Mouse (Mus musculus) megakaryocyte progenitor cell, adult 5-6 weeks (primary cell): ENCODE data around the gene Dcpp3. TPM values are rescaled to one million over a fixed set of nuclear protein-coding genes. Genes with fewer than 3 reads are reported as not detected.
"Not testable (repeated sequence)": the region's sequence is repeated elsewhere in the genome, so short reads cannot be mapped to it uniquely, and the experiment has no call there.

Source experiments
- ATAC-seq: replicated peaks from 2 replicates; pipeline ENCODE4 v1.8.0; 2016; ENCODE audit warnings: mild to moderate bottlenecking, moderate TSS enrichment, inconsistent platforms; ENCODE audit not compliant: poor library complexity
- total RNA-seq, 2 experiments: library from RNA; stranded (forward) in 1 of 2; stranded (reverse) in 1 of 2; fragments of 157-497, 149-512 nt in 1 of 2; fragments of 200-1000 nt in 1 of 2; gene quantifications; 2 replicates each; pipeline versions ENCODE4 v1.2.3 to v1.2.4; 2015 to 2017

Dcpp3 gene
- not detected in 2 replicates for total RNA-seq (2015)
- not detected in 2 replicates for total RNA-seq (2017)

DNA sequence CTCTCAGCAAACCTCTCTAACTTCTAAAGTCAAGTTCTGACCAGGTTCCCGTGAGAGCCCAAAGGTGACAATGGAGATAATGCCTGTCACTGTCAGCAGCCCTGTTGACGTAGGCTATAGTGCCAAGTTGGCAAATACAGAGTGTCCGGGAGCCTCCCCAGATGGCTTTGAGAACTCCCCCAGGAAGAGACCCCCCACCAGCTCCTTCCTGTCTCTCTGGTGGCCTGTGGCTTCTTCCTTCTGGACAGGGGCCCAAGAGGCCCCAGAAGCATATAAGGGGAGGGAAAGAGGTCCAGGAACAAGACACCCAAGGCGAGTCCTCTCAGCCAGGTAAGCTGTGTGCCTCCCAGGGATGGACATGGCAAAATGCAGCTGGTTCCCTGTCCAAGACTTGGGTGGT, at the start of gene Dcpp3:
Gene Dcpp3, plus strand, starts transcription at position 301 of the 400 bp plus-strand sequence.
- not testable (repeated sequence) for ATAC-seq

DNA sequence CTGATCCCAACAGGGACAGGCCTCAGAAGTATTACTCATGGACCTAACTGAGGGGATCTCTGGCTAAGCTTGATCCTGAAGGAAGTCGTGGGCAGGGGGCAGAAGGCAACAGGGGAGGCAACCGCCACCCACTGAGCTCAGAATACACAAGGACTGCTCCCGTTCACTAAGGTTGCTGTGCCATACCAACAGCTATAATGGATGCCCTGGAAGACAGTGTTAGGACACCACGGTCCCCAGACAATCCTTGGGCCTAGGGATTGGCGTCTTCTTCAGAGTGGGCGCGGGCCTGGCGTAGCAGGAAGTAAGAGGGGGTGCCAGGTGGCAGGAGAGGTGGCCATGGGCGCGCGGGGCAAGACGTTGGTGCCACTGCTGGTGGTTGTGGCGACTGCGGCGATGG, 49.5 kb upstream of the Dcpp3 start, which contains the start of gene Prss21:
Gene Prss21, plus strand, starts transcription at position 301 of the 400 bp plus-strand sequence.
- no peak for ATAC-seq

DNA sequence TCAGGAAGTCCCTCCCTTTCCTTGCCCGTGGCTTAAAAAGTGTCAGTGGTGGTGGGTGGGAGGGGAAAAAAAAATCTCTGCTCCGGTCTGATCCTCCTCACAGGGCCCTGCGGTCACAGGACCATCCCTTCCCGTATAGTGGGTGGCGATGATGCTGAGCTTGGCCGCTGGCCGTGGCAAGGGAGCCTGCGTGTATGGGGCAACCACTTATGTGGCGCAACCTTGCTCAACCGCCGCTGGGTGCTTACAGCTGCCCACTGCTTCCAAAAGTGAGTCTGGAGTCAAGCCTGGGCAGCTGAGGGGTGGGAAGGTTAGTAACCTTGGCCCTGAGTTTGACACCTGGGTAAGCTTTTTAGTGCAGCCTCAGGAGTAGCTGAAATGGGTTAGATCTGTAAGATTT, 48.7 kb upstream of the Dcpp3 start:
- ATAC-seq, result peak; percentile 99

DNA sequence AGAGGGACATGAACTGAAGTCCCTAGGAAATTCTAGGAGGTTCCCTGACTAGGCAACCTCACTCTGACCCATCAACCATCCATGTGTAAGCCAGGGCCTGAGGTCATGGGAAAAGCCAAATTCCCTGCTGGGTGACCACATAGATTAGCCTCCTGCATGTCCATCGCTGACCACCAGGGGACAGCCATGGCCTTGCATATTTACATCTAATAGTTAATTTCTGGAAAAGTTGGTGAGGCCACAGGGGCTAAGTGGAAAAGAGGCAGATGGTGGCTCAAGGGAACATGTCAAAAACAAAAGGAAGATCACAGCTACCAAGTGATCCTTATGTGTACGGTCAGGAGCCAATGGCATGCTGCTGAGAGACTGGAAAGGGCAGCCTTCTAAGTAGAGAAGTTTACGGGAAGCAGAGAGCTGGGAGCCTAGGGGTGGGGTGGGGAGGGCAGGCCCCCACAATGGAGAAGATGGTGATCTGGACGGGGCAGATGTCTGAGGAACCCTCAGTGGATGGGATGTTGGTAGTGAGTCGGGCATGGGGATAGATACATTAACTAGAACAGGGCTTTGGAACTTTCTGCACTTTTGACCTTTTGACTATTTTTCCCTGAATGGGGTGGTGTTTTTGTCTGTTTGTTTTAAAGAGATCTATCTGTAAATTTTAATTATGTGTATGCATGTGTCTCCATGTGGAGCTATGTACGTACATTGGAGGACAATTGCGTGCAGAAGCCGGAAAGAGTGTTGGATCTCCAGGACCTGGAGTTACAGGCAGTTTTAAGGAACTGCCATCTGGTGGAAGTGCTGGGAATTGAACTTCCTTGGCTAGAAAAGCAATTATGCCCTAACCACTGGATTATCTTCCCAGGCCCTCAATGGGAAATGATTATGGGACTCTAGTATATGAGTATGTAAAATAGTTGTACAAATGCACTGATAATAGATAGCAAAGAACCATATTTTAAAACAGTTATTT, 43.1 kb upstream of the Dcpp3 start:
- ATAC-seq, result peak; percentile 73

DNA sequence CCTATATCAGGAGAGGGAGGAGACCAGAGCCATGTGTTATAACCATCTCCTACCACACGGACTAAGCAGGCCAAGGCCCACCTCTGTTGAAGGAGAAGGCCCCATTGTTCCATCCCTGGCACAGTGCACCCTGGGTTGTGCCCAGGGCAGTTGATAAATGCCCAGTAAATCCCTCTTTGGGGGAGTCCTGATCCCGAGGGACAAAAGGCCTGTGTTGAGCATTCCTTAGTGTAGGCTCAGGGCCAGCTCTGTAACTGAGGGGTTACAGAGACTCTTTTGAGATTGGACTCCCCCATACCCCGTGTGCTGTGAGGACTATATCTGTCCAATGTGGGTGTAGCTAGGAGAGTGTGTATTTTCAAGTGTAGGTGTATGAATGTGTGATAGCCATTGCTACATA, 40.5 kb upstream of the Dcpp3 start:
- ATAC-seq, result no peak

DNA sequence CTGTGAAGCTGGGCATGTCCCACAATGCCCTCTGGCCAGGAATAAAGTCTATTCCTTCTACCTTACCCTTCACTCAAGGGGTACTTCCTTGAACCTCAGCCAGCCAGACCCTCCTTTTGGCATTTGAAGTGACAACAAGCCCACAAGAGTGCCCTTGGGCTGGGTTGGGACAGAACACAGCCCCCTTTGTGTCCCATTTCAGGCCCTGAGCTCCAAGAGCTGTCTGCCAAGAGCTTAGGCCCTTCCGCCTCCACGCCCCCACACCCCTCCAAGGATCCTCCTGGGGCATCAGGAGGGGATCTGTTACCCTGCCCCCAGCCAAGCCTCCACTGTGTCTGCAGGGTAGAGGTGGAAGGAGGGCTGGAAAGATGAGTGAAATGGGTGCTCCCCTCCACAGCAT, 40.1 kb upstream of the Dcpp3 start:
- ATAC-seq, result no peak

DNA sequence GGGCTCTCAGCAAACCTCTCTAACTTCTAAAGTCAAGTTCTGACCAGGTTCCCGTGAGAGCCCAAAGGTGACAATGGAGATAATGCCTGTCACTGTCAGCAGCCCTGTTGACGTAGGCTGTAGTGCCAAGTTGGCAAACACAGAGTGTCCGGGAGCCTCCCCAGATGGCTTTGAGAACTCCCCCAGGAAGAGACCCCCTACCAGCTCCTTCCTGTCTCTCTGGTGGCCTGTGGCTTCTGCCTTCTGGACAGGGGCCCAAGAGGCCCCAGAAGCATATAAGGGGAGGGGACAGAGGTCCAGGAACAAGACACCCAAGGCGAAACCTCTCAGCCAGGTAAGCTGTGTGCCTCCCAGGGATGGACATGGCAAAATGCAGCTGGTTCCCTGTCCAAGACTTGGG, 36.7 kb upstream of the Dcpp3 start, which contains the start of the genes Dcpp1 and Dcpp2:
Gene Dcpp1, plus strand, starts transcription at position 301 of the 400 bp plus-strand sequence.
Gene Dcpp2, plus strand, starts transcription at position 305 of the 400 bp plus-strand sequence.
- ATAC-seq, result not testable (repeated sequence)

DNA sequence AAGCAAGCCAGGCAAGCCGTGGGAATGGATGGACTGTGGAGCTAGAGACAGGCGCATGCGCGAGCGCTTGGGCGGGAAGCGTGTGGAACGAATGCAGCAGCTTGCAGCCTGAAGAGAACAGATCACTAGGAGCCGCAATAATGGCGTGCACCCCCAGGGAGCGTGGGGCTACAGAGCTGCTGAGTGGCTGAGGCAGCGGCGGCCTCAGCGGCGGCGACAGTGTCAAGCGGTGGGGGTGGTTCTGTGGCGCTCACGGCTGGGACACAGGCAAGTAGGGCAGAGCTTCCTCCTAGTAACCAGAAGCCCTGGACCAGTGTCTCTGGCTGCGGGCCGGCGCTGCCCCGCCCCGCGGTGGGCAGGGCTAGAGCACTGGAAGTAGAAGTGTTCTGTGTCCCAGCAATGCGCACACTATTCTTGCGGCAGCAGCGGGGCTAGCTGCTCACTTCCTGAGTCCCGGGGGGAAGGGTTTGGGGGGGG, 7.3 kb downstream of the Dcpp3 start:
- peak; percentile 96 for ATAC-seq

DNA sequence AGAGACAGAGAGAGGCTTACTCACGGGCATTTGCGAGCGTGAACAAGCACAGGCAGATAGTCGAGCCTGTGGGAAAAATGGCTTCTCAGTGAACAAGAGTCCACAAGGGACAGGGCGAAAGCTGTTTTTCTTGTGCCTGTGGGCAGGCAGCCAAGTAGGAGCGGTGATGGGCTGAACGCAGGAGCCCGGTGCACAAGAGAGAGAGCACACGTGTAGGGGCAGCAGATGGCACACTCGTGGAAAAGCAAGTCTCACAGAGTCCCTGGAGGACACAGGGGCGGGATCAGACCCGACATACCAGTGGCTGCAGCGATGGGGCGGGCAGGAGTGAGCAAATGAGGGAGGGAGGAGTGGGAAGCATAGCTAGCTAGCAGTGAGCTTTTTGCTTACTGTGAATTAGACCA, 7.8 kb downstream of the Dcpp3 start:
- ATAC-seq, result peak; percentile 59

DNA sequence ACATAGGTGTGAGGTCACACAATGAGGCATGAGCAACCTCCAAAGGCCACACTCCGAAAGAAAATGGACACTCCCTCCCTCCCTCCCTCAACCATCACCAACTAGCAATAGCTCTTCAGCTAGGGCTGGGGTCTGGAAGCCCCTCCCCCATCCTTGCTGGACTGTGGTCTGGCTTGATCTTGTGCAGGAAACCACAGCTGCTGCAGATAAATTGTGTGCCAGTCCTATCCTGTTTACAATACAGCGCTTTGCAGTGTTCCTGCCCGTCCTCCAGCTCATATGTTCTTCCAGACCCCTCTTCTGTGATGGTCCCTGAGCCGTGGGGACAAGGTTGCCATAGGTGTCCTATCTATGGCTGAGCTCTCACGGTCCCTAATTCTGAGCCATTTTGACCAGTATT, 13.9 kb downstream of the Dcpp3 start:
- ATAC-seq, result 0 out of 2 replicates have a peak, but pooled peaks have one; percentile 4

DNA sequence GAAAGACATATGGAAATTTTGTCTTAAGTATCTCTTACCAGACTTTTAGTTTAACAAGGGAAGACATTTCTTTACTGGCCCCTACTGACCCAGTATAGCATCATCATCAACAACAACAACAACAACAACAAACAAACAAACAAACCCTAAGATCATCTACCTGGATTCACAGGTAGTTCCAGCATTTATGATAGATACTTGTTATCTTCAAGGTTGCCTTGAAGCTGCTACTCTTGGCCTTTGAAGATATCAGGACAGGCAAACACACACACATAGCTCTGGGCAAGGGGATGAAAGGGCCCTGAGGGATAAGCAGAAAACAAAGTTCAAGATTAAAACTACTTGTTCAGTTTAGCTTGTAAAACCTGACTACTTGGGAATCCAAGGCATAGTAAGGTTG, 24.1 kb downstream of the Dcpp3 start, which contains the start of gene Sbp:
Gene Sbp, plus strand, starts transcription at position 301 of the 400 bp plus-strand sequence.
- no peak for ATAC-seq

DNA sequence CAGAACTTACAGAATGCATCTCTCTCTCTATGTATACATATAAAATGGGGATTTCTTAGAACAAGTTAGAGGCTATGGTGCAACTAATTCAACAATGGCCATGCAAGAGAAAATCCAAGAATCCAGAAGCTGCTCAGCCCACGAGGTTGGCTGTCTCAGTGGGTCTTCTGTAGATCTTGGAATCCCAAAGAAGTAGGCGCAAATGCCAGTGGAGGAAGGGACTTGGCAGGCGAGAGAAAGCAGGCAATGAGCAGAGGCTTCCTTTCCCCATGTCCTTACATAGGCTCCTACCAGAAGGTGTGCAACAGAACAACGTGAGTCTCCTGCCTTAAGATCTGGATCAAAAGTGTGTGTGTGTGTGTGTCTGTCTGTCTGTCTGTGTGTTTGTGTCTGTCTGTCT, 30.2 kb downstream of the Dcpp3 start:
- ATAC-seq, result not testable (repeated sequence)

DNA sequence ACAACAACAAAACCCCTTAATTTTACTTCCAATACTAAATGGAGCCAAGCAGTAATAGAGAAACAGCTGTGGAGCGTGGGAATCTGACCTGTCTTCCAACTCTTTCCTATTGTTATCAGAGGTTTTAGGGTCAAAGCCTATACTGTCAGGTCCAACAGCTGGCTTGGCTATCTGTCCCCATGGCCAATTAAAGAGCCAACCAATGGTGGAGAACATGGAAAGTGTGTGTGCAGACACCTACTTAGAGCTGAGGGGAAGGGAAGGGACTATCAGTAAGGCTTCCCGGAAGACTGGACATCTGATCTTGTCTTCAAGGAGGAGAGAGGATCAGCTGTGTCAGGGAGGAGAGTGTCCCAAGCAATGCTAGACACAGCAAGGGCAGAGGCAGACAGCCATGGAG, 31.8 kb downstream of the Dcpp3 start:
- no peak for ATAC-seq

DNA sequence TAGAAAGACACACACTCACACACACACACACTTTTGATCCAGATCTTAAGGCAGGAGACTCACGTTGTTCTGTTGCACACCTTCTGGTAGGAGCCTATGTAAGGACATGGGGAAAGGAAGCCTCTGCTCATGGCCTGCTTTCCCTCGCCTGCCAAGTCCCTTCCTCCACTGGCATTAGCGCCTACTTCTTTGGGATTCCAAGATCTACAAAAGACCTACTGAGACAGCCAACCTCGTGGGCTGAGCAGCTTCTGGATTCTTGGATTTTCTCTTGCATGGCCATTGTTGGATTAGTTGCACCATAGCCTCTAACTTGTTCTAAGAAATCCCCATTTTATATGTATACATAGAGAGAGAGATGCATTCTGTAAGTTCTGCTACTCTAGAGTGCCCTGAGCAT, 33.6 kb downstream of the Dcpp3 start:
- not testable (repeated sequence) for ATAC-seq

DNA sequence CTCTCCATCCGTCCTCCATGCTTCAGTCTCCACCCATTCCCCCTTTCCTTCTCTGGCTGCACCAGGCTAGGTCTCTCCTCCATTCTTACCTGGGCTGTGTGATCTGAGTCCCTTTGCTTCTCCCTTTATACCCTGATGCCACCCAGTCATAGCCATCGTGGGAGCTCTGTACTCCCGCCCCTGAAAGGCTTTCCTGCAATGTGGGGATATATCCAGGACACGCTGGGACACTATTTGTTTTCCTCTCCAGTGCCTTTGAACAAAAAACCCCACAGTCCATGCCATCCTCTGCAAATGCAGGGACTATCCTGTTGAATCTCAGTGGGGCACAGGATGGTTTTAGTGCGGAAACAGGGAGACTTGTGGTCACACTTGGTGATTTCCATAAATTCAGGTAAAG, 37.9 kb downstream of the Dcpp3 start, which contains the start of gene Sbpl:
Gene Sbpl, minus strand, starts transcription at position 101 of the 400 bp plus-strand sequence.
- ATAC-seq, result no peak

DNA sequence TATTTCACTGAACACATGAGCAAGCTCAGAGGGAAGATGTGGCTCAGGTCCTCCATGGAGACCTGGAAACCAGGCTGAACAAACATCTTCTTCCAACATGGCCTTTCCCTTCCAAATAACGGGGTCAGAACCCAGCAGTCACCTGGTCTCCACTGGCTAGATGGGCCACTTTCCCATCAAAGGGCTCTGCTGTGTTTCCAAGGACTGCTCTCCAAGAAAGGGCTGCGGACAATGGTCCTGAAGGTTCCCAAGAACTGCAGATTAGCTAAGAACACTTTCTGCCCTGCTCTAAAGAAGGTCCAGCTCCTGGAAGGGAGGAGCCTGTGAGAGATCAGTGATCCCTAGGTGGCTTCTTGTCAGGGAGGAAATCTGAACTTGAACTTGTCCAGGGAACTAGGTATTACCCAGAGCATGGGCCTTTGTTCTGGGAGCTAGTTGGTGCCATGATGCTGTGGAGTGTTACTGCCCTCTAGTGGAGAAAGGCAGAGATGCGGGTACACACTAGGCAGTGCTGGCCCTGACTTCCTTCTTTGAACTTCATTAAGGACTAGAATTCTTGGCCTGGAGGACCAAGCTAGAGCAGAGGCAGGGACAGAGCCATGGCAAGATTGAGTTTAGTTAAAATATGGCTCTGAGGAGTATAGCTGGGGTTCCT, 43.0 kb downstream of the Dcpp3 start:
- peak; percentile 99 for ATAC-seq

DNA sequence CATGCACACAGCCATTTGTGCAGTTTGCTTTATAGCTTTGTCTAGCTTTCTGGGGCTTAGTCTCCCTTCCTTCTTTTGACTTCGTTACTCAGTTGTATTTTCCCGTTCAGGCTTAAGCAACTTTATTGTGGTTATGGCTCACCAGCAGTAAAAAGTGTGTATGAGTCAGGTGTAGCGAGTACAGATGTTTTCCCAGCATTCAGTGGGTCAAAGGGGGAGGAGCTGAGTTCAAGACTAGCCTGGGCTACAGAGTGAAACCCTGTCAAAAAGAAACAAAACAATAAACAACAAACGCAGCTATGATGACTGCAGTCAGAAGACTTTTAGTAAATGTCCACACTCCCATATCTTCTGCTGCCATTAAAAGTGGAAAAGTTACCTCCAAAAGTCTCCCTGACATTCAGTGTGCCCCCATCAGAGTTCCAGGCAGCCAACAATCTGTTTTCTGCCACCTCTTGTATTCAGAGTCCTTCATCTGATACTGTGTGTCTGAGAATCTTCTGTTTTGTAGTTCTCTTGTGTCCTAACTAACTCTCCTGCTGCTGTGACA, 44.4 kb downstream of the Dcpp3 start:
- no peak for ATAC-seq

DNA sequence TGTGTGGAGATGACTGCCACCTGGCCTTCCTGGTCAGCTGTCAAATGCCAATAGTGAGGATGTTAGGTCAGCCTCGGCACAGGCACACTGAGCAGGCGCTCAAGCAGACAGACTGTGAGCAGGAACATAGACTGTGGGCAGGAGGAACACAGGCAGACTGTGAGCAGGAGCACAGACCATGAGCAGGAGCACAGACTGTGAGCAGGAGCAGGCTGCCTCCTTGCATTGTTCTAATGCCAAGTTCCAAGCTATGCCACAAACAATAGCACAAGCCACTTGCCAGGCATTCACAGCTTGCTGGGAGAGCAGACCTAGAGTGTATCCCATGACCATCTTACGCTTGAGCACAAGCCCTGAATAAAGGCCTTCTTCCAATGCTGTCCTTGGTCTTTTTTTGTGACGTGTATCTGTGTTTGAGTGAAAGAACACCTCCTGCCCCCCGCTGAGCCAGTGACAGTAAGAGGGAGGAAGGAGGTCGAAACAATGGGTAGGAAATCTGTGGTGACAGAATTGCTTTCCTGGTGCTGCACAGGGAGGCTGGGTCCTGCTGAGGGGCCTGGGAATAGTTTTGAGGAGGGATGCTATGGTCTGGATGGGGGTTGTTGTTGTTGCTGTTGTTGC, 48.7 kb downstream of the Dcpp3 start:
- ATAC-seq, result no peak

DNA sequence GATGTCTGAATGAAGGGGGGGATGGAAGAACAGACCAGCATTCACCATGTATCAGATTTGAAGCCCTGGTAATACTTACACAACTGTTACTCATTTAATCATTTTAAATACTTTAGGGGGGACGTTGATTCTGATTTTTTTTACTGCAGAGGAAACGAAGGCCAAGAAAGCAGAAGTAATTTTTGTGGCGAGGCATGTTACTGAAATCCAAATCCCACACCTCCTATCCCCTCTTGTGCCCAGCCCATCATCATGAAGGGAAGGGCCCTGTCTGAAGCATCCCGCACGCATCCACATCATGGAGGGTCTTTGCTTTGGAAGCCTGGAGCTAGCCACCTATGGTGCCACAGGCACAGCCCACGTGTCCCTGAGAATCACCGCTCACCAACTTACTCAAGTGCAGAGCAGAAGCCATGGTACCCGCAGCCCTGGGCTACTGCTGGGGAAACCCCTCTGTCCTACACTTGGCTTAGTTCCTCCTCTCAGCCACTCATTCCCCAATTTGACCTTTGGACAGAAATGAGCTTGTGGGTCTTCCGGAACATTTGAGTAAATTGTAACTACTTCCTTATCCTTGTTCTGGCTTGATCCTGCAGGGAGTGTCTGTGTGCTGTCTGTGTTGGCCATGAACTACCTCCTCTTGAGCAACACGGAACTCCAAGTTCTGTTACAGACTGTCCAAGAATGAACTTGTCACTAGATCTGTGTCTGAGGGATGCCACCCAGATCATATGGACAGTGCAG, 49.6 kb downstream of the Dcpp3 start:
- peak; percentile 79 for ATAC-seq

DNA sequence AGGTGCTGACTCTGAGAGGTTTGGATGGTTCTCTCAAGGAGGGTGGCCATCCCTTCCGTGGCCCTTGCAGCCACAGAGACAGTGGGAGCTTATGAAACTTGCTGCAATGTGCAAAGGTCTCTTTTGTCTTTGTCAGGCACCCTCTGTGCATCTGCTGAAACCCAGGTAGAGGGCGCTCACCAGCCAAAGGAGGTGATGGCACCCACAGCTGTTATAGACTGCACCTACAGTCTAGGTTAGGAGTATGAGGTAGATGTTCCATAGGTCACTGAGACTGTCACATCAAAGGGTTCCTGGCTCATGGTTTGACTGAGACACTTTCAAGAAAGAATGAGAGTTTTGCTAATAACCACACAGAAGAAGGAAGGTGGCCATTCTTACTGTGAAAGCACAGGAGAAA, 51.5 kb downstream of the Dcpp3 start:
- no peak for ATAC-seq
